Mouse (Mus musculus): ENCODE results near the gene Tmem128.

DNA sequence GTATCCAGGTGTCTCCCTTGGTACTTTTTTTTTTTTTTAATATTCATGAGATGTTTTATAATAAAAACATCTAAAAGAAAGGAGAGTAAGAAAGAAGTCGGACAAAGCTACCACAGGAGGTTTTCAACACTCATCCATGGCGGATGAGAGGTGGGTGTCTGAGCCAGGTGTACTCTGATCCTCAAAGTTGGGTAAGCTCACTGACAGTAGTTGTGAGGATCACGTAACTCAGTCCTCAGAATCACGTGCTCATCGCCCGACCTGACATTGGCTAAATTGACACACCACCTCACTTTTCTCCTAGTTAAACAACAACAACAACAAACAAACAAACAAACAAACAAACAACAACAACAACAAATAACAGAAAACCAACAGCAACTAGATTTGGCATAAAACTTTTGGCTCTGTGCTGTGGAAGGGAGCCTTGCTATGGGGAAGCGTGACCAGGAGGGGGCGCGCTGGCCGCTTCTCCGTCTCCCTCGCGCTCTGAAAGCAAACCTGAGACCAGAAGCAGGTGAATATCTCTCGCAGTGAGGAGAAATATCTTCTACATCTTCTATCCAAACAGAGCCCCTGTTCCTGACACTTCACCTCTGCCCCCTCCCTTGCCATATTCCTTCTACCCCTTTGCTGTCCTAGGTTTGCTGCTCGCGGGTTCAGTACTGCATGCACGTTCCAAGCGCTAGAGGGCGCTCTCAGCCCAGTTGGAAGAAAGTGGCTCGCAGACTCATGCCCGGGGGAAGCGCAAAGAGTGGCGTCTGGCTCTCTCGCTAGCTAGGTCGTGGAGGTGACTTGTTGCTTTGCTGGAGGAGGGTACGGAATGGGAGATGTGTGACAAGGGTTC, 47.5 kb downstream of the Tmem128 start:
- TF ChIP-seq CTCF (IDR thresholded peaks at IDR 0.05; ENCODE audit: borderline replicate concordance, insufficient read depth, low read length) (peak; percentile 96), POLR2A (IDR thresholded peaks at IDR 0.05; ENCODE audit: low read depth, low read length) (no peak)
